ENCODE assay signal across 8 mouse cellular contexts in the genomic region with DNA sequence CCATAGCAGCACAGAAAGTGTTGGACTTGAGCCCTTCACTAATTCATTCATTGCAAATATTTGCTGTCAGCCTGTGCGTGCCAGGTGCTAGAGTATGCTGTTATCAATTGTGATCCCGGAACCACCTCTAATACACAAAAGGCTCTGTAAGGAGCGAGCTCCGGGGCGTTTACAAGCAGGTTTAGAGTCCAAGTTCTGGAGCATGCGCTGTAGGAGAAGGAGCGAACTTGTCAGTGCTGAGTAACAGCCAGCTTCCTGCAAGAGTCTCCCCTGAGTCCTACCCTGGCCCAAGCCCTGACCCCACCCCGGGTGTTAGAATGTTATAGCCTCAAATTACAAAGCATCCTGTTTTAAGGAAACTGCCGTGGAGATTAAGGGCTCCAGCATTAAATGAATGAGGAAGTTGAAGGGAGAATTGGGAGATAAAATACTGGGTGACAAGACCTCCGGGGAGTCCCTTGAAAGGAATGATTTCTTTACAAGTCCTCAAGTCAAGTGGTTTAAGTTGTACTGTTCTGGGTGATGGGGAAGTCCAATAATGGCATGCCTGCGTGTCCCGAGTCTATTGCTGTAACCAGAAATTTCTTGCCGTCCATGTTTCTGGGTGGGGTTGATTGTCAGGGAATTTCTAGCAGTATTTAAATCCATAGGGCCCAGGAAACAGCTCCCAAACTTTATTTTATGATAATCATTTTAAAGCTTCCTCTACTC. TPM values are rescaled to one million over a fixed set of nuclear protein-coding genes. Genes with fewer than 3 reads are reported as not detected.
DNase-seq lines count a peak whose midpoint lies in the region; ATAC-seq and TF ChIP-seq lines count a peak whose summit lies in the region.

No protein-coding gene starts in this region.

- ATAC-seq in liver, postnatal 0 days, result peak; percentile 74
- no peak for ATAC-seq in midbrain, embryonic 16.5 days

- no peaks in the 10 kb centered on the region for H3K9me3 ChIP-seq in liver, postnatal 0 days (ENCODE audit: low read length)
- H3K9me3 ChIP-seq in midbrain, embryonic 16.5 days (replicated peaks; ENCODE audit: control insufficient read depth, low read length, poor library complexity, severe bottlenecking), result no peaks in the 10 kb centered on the region

- H3K27ac ChIP-seq in gastrocnemius, adult 2 months, result peak overlapping the region; percentile 25
- H3K27ac ChIP-seq in liver, postnatal 0 days (ENCODE audit: low read depth), result peak overlapping the region; percentile 77
- H3K27ac ChIP-seq in midbrain, embryonic 16.5 days (ENCODE audit: low read length), result no peak overlapping the region

- peaks cover 44% of the 10 kb centered on the region for H3K4me1 ChIP-seq in liver, postnatal 0 days (ENCODE audit: insufficient read depth)
- peaks cover 17% of the 10 kb centered on the region for H3K4me1 ChIP-seq in midbrain, embryonic 16.5 days (ENCODE audit: control insufficient read depth, insufficient read depth, low read length)

- H3K4me3 ChIP-seq in gastrocnemius, adult 2 months, result peak overlapping the region; percentile 36
- H3K4me3 ChIP-seq in liver, postnatal 0 days (ENCODE audit: low read depth, low read length), result no peak overlapping the region
- no peak overlapping the region for H3K4me3 ChIP-seq in midbrain, embryonic 16.5 days (ENCODE audit: low read depth, low read length)

- intact Hi-C loops in gastrocnemius, adult 2 months (cut with DNase I), result no loop called here

- TF ChIP-seq EP300 in liver, postnatal 0 days (IDR thresholded peaks at IDR 0.05; ENCODE audit: low read depth), result no peak

- no peaks in the 10 kb centered on the region for H3K36me3 ChIP-seq in liver, postnatal 0 days (replicated peaks; ENCODE audit: insufficient read depth, low read length)
- no peaks in the 10 kb centered on the region for H3K36me3 ChIP-seq in midbrain, embryonic 16.5 days (ENCODE audit: control insufficient read depth, insufficient read depth, low read length)

- 18% methylated on average over 13 of the region's 13 CpGs for WGBS in liver, postnatal 0 days (ENCODE audit: insufficient replicate concordance)
- 39% methylated on average over 13 of the region's 13 CpGs for WGBS in midbrain, embryonic 16.5 days

- no peak for TF ChIP-seq CTCF in gastrocnemius, adult 2 months (IDR thresholded peaks at IDR 0.05)
- no peak for TF ChIP-seq CTCF in liver, postnatal 0 days (IDR thresholded peaks at IDR 0.05; ENCODE audit: low read depth)

- H3K4me2 ChIP-seq in liver, postnatal 0 days (ENCODE audit: low read depth, low read length), result peak overlapping the region; percentile 39
- H3K4me2 ChIP-seq in midbrain, embryonic 16.5 days (ENCODE audit: low read length), result no peak overlapping the region

- no peaks in the 10 kb centered on the region for H3K27me3 ChIP-seq in liver, postnatal 0 days (ENCODE audit: insufficient read depth, low read length)
- no peaks in the 10 kb centered on the region; the same call in 1 of the 2 replicates for H3K27me3 ChIP-seq in midbrain, embryonic 16.5 days (ENCODE audit: control insufficient read depth, insufficient read depth, low read depth, low read length)

- 0 out of 2 replicates have a peak overlapping the region, but pooled peaks have one; percentile 12 for H3K9ac ChIP-seq in liver, postnatal 0 days (replicated peaks)
- no peak overlapping the region for H3K9ac ChIP-seq in midbrain, embryonic 16.5 days (ENCODE audit: low read depth, low read length)

- DNase-seq in NIH3T3 (ENCODE audit: low read depth), result peak; percentile 79
- peak; percentile 56 for DNase-seq in gastrocnemius, adult 2 months
- DNase-seq in kidney, adult 11 months, result peak; percentile 67
- DNase-seq in liver, postnatal 0 days, result peak; percentile 50
- DNase-seq in cerebellum, postnatal 10 days, result no peak
- DNase-seq in frontal cortex, postnatal 14 days (ENCODE audit: low spot score in 2 of 2), result no peak
- no peak for DNase-seq in left cerebral cortex, adult 8-10 months (ENCODE audit: low spot score in 2 of 2)

RNA-seq across cellular contexts. Expression of a gene that starts 0.8 kb away (rescaled TPM):
- 1 to 10 TPM; 8.8 to 9.3 TPM for total RNA-seq in gastrocnemius, adult 2 months (2021)
- 15.4 and 15.8 TPM in 2 replicates for polyA plus RNA-seq in liver, postnatal 0 days (2015; fragmentation: Nextera tagmentation; extraction: Ambion mirVana)
- 24.9 and 26.1 TPM in 2 replicates for polyA plus RNA-seq in midbrain, embryonic 16.5 days (2015; fragmentation: Nextera tagmentation; extraction: Ambion mirVana)
- 10 to 100 TPM; 29.8 to 38.7 (median 33.5) TPM for total RNA-seq in left cerebral cortex, adult 8-10 months (2022)

Comparison
In these comparisons a context has a peak if more than half of its experiments do, and no peak if none do; other contexts are left out.
1. DNase-seq: peak in NIH3T3 (single experiment), gastrocnemius, adult 2 months (single experiment), kidney, adult 11 months (single experiment) and liver, postnatal 0 days (single experiment); none in cerebellum, postnatal 10 days (0 of 2), frontal cortex, postnatal 14 days (0 of 2) and left cerebral cortex, adult 8-10 months (0 of 2).